Mouse (Mus musculus) lung, embryonic 15.5 days (tissue): ENCODE data around the gene Glb1l. TPM values are rescaled to one million over a fixed set of nuclear protein-coding genes. Genes with fewer than 3 reads are reported as not detected.

ENCODE experiments used
- ATAC-seq: fragments of 200-750 bp; cut with Nextera tagmentation; 2 replicates; pipeline ENCODE4 v1.8.0; 2017; ENCODE audit warnings: moderate number of reproducible peaks, borderline replicate concordance; ENCODE audit not compliant: low FRiP score, low TSS enrichment; ENCODE audit errors: extremely low read depth
- H3K27ac ChIP-seq: fragments of 300-500 bp; sonication (generic); 2 replicates; pipeline ENCODE4 v1.5.1; 2015; ENCODE audit warnings: moderate library complexity, mild to moderate bottlenecking, inconsistent platforms
- H3K27me3 ChIP-seq: fragments of 300-500 bp; sonication (generic); 2 replicates; pipeline ENCODE4 v1.6.1; 2015; ENCODE audit warnings: inconsistent platforms
- H3K36me3 ChIP-seq: fragments of 300-500 bp; sonication (generic); 2 replicates; pipeline ENCODE4 v1.6.1; 2015; ENCODE audit warnings: inconsistent platforms
- H3K4me1 ChIP-seq: fragments of 300-500 bp; sonication (generic); 2 replicates; pipeline ENCODE4 v1.6.1; 2015; ENCODE audit warnings: inconsistent platforms
- H3K4me2 ChIP-seq: fragments of 300-500 bp; sonication (generic); 2 replicates; pipeline ENCODE4 v1.6.1; 2015; ENCODE audit warnings: inconsistent platforms, mild to moderate bottlenecking, moderate library complexity
- H3K4me3 ChIP-seq: fragments of 300-500 bp; sonication (generic); 2 replicates; pipeline ENCODE4 v1.5.1; 2015; ENCODE audit warnings: mild to moderate bottlenecking, inconsistent platforms
- H3K9ac ChIP-seq: fragments of 300-500 bp; sonication (generic); 2 replicates; pipeline ENCODE4 v1.6.1; 2015; ENCODE audit warnings: inconsistent platforms
- H3K9me3 ChIP-seq: fragments of 300-500 bp; sonication (generic); 2 replicates; pipeline ENCODE4 v1.6.1; 2016; ENCODE audit warnings: inconsistent platforms
- WGBS: fragments of 180-500 bp; shearing (Covaris S2); methylation state at CpG from one replicate; pipeline ENCODE4 v1.1.7; 2015; 5-methylcytosine and 5-hydroxymethylcytosine counted together
- polyA plus RNA-seq: library from polyadenylated mRNA; unstranded; fragments of >200 nt; fragmentation: Nextera tagmentation; extraction: Ambion mirVana; gene quantifications from 2 replicates; pipeline ENCODE4 v1.2.1, GENCODE M21; 2015

Gene Glb1l
- polyA plus RNA-seq, 1 experiment from 2014 or later = 16.6 TPM

DNA sequence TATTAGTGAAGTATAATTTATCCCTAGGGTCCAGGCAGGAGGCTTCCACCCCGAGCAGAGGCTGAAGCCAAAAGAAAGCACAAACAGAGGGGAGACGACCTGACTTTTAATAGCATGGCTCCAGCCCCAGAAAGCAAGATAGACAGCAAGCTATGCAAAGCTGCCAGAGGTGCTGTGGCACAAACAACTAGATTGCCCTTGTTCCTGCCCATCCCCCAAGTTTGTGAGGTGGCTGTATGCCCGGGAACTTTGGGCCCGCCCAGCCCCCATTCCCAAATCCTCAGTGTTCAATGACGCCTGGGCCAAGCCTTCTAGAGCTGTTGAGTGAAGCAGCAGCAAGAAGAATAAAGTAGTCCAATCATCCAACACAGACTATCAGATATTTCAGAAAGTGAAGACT lies 4.3 kb upstream of the Glb1l start:
- peaks cover 30% of the 10 kb centered on the region; the same call in 1 of the 2 replicates for H3K36me3 ChIP-seq
- 0 out of 2 replicates have a peak overlapping the region, but pooled peaks have one; percentile 11 for H3K27ac ChIP-seq
- ATAC-seq = no peak
- no peak overlapping the region for H3K9ac ChIP-seq
- no peak overlapping the region for H3K4me3 ChIP-seq
- H3K4me1 ChIP-seq = peaks cover 52% of the 10 kb centered on the region
- no peak overlapping the region for H3K4me2 ChIP-seq
- H3K27me3 ChIP-seq = peaks cover 30% of the 10 kb centered on the region
- WGBS = 56% methylated on average over 5 of the region's 5 CpGs
- H3K9me3 ChIP-seq = no peaks in the 10 kb centered on the region

DNA sequence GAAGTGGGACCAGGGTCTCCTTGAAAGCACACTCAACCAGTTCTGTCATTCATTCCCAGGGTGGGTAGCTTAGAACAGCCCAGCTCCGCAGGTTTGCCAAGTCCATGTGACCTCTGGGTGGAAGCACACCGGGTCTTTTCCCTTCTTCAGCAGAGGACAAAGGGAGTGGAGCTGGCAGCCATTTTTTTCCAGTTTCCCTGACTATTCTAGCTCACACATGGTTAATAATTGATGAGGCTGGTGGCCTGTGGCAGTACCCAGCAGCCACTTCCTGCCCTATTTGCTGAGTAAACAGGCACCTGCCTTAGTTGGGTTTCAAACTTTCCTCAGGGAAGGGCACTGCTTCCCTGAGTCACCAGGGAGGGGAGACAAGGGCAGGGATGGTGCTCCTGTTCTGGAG lies 3.8 kb upstream of the Glb1l start:
- Histone ChIP-seq H3K9ac (no peak overlapping the region), H3K4me3 (no peak overlapping the region), H3K27me3 (peaks cover 26% of the 10 kb centered on the region), H3K27ac (0 out of 2 replicates have a peak overlapping the region, but pooled peaks have one; percentile 11), H3K9me3 (no peaks in the 10 kb centered on the region), H3K36me3 (peaks cover 30% of the 10 kb centered on the region; the same call in 1 of the 2 replicates), H3K4me1 (peaks cover 53% of the 10 kb centered on the region), H3K4me2 (no peak overlapping the region)
- no peak for ATAC-seq
- 46% methylated on average over 2 of the region's 2 CpGs for WGBS

DNA sequence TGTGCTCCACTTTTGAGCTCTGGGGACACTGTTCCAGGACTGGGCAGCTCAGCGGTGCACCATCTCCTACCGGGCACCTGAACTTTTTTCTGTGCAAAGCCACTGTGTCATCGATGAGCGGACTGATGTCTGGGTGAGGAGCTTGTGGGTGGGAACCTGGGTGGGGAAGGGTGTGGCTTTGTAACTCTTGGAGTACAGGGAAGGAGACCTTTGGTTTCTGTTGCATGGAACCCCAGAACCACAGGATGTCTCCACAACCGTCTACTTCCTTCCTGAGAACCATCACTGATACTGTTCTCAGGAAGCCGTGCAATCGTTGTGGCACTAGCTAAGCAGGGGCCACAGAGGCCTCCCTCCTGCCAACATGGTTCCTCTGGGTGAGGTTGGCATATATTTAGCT lies 2.5 kb upstream of the Glb1l start:
- Histone ChIP-seq H3K27ac (no peak overlapping the region), H3K36me3 (peaks cover 30% of the 10 kb centered on the region; the same call in 1 of the 2 replicates), H3K4me3 (no peak overlapping the region), H3K9me3 (no peaks in the 10 kb centered on the region), H3K27me3 (peaks cover 12% of the 10 kb centered on the region), H3K4me1 (peaks cover 49% of the 10 kb centered on the region), H3K9ac (no peak overlapping the region), H3K4me2 (no peak overlapping the region)
- ATAC-seq = no peak
- WGBS = 86% methylated on average over 7 of the region's 7 CpGs

DNA sequence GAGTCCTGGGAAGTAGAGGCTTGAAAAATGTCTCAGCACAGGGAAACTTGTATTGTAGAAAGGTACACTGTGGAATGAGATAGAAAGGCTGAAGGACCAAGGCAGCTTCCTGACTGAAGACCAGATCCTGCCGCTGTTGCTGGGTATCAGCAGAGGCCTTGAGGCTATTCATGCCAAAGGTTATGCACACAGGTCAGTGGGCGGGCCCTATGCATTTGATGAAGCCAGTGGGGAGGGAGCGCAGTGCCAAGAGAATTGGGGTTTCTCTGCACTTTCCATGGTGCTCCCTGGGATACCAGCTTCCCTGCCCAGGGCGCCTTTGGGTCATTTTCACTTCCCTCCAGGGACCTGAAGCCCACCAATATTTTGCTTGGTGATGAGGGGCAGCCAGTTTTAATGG lies 1.9 kb upstream of the Glb1l start:
- whole genome bisulfite sequencing = 74% methylated on average over 4 of the region's 4 CpGs
- Histone ChIP-seq H3K4me2 (no peak overlapping the region), H3K4me1 (peaks cover 45% of the 10 kb centered on the region), H3K9me3 (no peaks in the 10 kb centered on the region), H3K27me3 (peaks cover 7% of the 10 kb centered on the region), H3K9ac (no peak overlapping the region), H3K27ac (no peak overlapping the region), H3K4me3 (no peak overlapping the region), H3K36me3 (peaks cover 30% of the 10 kb centered on the region; the same call in 1 of the 2 replicates)
- no peak for ATAC-seq

DNA sequence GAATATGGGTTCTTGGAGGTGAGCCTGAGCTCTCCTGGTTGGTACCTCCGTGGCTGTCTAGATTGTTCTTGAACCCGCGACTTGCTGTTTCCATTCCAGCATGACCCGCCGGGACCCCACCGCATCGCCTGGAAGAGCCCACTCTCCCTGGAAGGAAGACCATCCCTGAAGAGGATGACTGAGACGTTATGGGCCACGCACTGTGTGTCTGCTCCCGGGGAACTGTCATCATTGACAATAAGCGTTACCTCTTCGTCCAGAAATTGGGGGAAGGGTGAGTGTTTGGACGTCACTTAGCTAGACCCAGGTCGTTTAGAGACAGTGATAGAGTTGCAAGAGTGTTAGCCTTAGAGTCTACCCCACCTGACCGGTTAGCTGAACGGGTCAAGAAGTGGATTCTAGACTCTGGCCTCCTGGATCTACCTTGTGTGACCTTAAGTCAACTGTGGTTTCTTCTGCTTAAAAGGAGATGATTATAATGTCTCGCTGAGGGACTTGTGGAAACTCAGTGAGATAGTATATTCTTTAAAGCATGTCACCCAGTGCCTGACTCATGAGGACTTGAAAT lies 612 bp upstream of the Glb1l start:
- peak; percentile 4; the same call in 1 of the 2 replicates for ATAC-seq
- 8% methylated on average over 17 of the region's 17 CpGs for WGBS
- Histone ChIP-seq H3K9me3 (no peaks in the 10 kb centered on the region), H3K27ac (no peak overlapping the region), H3K27me3 (no peaks in the 10 kb centered on the region), H3K9ac (peak overlapping the region; percentile 87), H3K4me1 (peaks cover 45% of the 10 kb centered on the region), H3K4me2 (peak overlapping the region; percentile 81), H3K36me3 (peaks cover 30% of the 10 kb centered on the region; the same call in 1 of the 2 replicates), H3K4me3 (peak overlapping the region; percentile 70)

DNA sequence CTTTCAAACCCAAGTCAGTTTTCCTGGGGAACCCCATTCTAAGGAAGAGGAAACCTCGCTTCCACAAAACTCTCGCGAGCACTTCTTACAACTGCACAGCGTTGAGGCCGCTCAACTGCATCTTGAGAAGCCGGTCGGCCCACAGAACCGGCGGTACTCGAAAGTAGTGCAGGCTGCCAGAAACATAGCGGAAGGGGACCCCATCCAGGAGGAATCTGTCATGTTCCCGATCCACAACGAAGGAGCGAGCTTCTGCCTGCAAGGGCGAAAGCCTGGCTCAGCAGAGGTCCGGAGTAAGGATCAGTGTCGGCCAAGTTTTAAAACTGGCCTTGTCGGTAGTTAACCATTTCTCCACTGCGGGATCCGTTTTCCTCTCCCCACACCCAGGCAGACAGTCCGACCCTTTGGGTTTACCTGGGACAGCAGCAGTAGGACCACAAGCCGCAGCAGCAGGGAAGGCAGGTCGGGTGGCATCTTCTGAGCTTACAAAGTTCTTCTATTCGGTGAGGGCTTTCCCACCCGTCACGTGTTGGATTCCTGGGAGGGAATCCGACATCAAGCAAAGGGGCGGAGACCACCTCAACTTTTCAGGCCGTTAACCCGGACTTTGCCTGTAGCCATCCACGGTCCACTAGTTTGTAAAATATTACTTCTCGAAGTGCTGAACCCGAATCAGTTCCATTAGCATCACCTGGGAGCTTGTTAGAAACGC lies 1.5 kb downstream of the Glb1l start:
- H3K27me3 ChIP-seq = no peaks in the 10 kb centered on the region
- ATAC-seq = no peak
- WGBS = 10% methylated on average over 34 of the region's 34 CpGs
- peak overlapping the region; percentile 52 for H3K9ac ChIP-seq
- peak overlapping the region; percentile 70 for H3K4me3 ChIP-seq
- no peaks in the 10 kb centered on the region for H3K9me3 ChIP-seq
- H3K36me3 ChIP-seq = peaks cover 17% of the 10 kb centered on the region; the same call in 1 of the 2 replicates
- peak overlapping the region; percentile 15; the same call in 1 of the 2 replicates for H3K27ac ChIP-seq
- peaks cover 39% of the 10 kb centered on the region for H3K4me1 ChIP-seq
- H3K4me2 ChIP-seq = peak overlapping the region; percentile 81

DNA sequence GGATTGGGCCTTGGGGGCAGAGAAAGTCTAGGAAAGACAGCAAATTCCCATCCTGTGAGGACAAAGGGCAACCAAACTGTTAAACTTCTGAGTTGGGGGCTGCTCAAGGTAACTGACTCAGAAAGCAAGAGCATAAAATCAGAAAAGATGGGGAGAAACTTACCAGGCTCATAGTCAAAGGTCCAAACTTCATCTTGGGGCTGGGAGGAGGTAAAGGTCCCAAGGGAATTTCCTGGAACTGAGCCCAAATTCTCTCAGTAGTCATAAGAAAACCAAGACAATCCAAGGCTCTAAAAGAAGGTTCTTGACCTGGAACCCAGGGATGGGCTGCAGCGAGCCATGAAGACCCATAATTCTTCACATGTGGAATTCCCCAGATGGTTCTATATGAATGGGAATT lies 9.4 kb downstream of the Glb1l start:
- H3K36me3 ChIP-seq = peaks cover 36% of the 10 kb centered on the region
- ATAC-seq = no peak

DNA sequence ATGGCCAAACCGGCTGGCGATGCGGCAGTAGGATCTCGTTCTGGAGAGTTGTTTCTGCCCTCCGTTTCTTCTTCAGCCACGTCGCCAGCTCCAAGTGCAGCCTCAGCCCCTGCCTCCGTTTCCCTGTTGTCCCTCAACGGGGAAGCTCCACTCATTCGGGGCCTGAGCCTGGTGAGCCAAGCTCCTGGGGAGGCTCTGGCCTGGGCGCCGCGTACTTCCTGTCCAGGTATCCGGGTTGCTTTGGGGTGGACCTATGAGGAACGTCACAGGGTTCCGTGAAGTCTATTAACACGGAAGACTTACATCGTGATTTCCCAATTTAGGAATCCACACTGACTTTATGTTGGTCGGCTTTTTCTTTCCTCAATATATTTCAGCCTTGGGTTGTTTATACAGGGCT lies 18.2 kb downstream of the Glb1l start:
- Histone ChIP-seq H3K4me1 (peaks cover 19% of the 10 kb centered on the region), H3K27me3 (no peaks in the 10 kb centered on the region), H3K9me3 (no peaks in the 10 kb centered on the region), H3K9ac (peak overlapping the region; percentile 91), H3K36me3 (peaks cover 18% of the 10 kb centered on the region), H3K4me3 (peak overlapping the region; percentile 87), H3K4me2 (peak overlapping the region; percentile 90), H3K27ac (peak overlapping the region; percentile 90)
- WGBS = under 1% methylated on average over 19 of the region's 19 CpGs
- peak; percentile 33; the same call in 1 of the 2 replicates for ATAC-seq

More for the DNA sequence above, 9.4 kb downstream of the Glb1l start:
- Histone ChIP-seq H3K27ac (no peak overlapping the region), H3K9me3 (no peaks in the 10 kb centered on the region), H3K4me3 (no peak overlapping the region), H3K9ac (no peak overlapping the region), H3K4me1 (no peaks in the 10 kb centered on the region), H3K27me3 (no peaks in the 10 kb centered on the region), H3K4me2 (no peak overlapping the region)
- 91% methylated on average over 1 of the region's 1 CpGs for WGBS

DNA sequence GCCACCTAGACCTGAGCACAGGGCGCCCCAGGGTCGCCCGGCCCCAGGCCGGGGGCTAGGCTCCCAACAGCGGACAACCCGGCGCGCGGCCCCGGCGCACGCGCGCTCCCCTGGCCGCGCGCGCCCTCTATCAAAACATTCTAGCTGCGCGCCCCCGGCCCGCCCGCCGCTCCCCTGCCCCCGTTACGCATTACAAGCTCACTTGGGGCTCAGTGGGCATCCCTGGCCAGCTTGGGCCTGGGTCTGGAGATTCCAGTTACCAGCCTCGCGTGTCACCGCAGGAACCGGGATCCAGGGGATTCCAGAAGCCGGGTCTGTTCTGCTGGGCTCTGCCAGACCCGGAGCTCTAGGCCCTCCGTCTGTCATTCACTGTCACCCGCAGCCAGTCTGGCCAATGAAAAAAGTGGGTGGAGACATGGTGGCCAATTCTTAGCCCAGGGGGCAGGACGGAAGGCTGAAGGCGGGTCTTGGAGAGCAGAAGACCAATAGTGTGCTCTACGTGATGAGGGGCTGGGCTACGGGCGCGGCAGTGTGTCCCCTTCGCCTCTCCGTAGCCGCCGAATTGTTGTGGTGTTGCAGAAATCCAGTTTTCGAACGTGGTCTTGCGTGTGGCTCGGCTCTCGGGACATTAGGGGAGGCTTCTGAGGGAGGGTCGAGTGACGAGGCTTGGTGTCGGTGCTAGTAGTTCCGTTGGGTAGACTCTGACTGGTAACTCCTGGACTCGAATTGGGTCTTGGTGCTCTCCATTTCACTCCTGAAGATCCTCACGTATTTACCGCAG lies 18.8 kb downstream of the Glb1l start, which contains the start of the genes Ankzf1 and Atg9a:
Gene Ankzf1 (plus strand): TSS at position 530 of the 781 bp plus-strand sequence.
Gene Atg9a (minus strand): TSS at position 575 of the 781 bp plus-strand sequence.
- under 1% methylated on average over 55 of the region's 56 CpGs for WGBS
- no peaks in the 10 kb centered on the region for H3K27me3 ChIP-seq
- H3K9me3 ChIP-seq = no peaks in the 10 kb centered on the region
- peak within 1 kb of the TSS; percentile 87 for H3K4me3 ChIP-seq
- peaks cover 17% of the 10 kb centered on the region for H3K36me3 ChIP-seq
- peak within 1 kb of the TSS; percentile 90 for H3K27ac ChIP-seq
- peak within 1 kb of the TSS; percentile 90 for H3K4me2 ChIP-seq
- H3K9ac ChIP-seq = peak within 1 kb of the TSS; percentile 91
- ATAC-seq = peak; percentile 99
- peaks cover 19% of the 10 kb centered on the region for H3K4me1 ChIP-seq

DNA sequence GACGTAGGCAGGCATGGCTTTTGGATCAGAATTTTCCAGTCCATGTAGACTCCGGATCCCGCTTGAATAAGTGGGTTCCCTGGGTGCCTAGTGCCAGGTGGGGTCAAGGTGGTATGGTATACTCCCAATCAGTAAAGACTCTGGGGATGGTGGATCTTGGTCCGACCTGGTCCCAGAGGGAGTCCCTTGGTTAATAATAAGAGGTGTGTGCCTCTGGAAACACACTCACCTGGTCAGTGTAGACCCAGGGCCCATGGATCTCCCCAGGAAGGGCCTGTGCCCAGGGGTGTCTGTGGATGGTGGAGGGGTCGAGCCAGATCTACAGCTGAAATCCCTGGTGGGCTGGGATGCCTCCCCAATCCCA lies 19.4 kb downstream of the Glb1l start:
- WGBS = 33% methylated on average over 5 of the region's 5 CpGs
- ATAC-seq = peak; percentile 39; the same call in 1 of the 2 replicates
- Histone ChIP-seq H3K9ac (peak overlapping the region; percentile 88), H3K4me3 (peak overlapping the region; percentile 87), H3K27ac (peak overlapping the region; percentile 70), H3K4me2 (peak overlapping the region; percentile 90), H3K9me3 (no peaks in the 10 kb centered on the region), H3K4me1 (peaks cover 19% of the 10 kb centered on the region), H3K27me3 (no peaks in the 10 kb centered on the region), H3K36me3 (peaks cover 18% of the 10 kb centered on the region)

DNA sequence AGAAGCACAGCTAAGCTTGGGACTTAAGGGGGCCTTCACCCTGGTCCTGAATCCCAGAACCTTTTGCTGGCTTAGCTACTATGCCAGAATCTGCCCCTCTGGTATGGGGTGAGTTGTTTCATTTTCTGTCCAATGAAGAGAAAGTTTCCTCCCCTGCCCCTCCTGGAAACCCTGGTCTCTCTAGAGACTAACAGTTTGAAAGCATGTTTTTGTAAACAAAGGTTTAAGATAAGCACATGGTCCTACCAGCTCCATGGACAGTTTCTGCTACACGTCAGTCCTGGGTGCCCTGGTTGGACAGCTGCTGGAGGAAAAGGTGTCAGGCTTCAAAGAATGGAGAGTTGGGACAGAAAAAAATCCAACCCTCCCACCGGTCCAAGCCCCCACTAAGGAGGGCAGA lies 20.0 kb downstream of the Glb1l start:
- Histone ChIP-seq H3K27me3 (no peaks in the 10 kb centered on the region), H3K9ac (peak overlapping the region; percentile 88), H3K9me3 (no peaks in the 10 kb centered on the region), H3K4me3 (peak overlapping the region; percentile 87; the same call in 1 of the 2 replicates), H3K27ac (no peak overlapping the region), H3K4me2 (peak overlapping the region; percentile 90; the same call in 1 of the 2 replicates), H3K4me1 (peaks cover 19% of the 10 kb centered on the region), H3K36me3 (peaks cover 25% of the 10 kb centered on the region)
- 36% methylated on average over 2 of the region's 2 CpGs for WGBS
- ATAC-seq = no peak
